Mouse (Mus musculus): ENCODE measurements at regions not wholly inside any gene's neighbourhood (a gene's known extent, or its start where the extent isn't known, plus 50 kb on each side); places are given as distances from the start of the nearest gene placed in this dataset.

- no peak for DNase-seq (ENCODE audit: low read depth)
Observed at GRCm38 (mm10) chr10:67819534-67819933, 92.9 kb downstream of the Zfp365 start.

DNA sequence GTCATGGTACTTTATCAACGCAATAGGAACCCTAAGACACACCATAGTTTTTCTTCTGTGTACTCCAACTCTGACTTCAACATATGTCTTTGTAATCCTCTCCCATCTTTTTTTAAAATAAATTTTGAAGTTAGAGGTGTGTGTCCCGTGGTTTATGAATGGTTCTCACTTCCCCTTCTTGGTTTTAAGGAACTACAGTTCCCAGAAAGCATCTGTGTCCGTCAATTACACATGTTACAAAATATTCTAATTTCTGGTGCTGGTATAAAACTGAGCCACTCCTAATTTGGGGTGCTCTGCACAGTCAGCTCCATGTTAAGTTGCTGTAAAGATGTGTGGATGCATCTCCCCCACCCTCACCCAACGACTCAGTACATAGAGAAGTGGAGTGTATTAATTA lies 98.6 kb downstream of the Zfp365 start:
- no peak for DNase-seq (ENCODE audit: low read depth)

DNA sequence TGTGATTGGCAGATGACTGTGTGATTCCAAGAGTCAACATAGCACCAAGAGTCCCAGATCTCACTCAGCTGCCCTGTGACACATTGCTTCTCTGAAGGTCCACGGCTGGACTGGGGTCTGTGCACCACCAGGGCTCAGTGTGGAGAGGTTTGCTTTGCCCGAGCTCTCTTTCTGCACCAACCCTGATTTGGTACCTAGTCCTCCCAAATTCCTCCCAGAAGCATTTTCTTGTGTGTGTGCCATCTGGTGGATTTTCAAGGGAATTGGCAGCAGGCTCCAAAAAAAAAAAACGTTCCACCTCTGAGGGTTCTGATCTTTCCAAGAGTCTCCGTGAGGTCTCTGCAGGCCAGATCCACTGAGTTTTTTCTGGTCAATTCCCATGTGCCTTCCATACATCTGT lies 107.3 kb downstream of the Zfp365 start:
- DNase-seq (ENCODE audit: low read depth), result peak; percentile 51

DNA sequence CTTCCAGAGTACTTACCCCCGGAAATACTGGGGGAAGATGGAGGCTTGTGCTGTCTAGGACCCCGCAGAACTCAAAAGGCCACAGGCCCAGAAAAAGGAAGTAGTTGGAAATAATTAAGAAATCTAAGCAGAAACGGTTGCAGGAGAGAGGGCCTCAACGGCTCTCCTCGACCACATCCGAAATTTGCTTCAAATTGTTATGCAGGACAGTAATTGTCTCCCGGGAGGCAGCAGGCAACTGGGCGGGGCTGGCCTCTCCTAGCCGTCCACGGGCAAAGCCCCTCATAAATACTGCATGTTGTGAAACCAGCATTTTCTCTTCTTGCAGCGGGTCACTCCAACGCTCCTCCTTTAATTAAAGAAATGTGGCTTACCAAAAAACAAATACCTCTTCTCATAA lies 107.8 kb downstream of the Zfp365 start:
- DNase-seq (ENCODE audit: low read depth), result peak; percentile 74

- peak; percentile 56 for DNase-seq (ENCODE audit: low read depth)
Observed at GRCm38 (mm10) chr10:67802156-67802555, 110.3 kb downstream of the Zfp365 start.

GRCm38 (mm10) chr10:67801619-67802018 lies 110.8 kb downstream of the Zfp365 start:
- peak; percentile 20 for DNase-seq (ENCODE audit: low read depth)

- no peak for DNase-seq (ENCODE audit: low read depth)
Observed at GRCm38 (mm10) chr10:67798991-67799390, 113.5 kb downstream of the Zfp365 start.

GRCm38 (mm10) chr10:67793206-67793605 lies 119.3 kb downstream of the Zfp365 start:
- DNase-seq (ENCODE audit: low read depth), result no peak

- DNase-seq (ENCODE audit: low read depth), result no peak
Observed at GRCm38 (mm10) chr10:67789651-67790050, 122.8 kb downstream of the Zfp365 start.

GRCm38 (mm10) chr10:67788116-67788515 lies 124.3 kb downstream of the Zfp365 start:
- no peak for DNase-seq (ENCODE audit: low read depth)

GRCm38 (mm10) chr10:67785563-67785962 lies 126.9 kb downstream of the Zfp365 start:
- DNase-seq (ENCODE audit: low read depth), result no peak

GRCm38 (mm10) chr10:67778341-67778740 lies 134.1 kb downstream of the Zfp365 start:
- no peak for DNase-seq (ENCODE audit: low read depth)

GRCm38 (mm10) chr10:67777721-67778120 lies 134.7 kb downstream of the Zfp365 start:
- no peak for DNase-seq (ENCODE audit: low read depth)

GRCm38 (mm10) chr10:67776851-67777250 lies 135.6 kb downstream of the Zfp365 start:
- DNase-seq (ENCODE audit: low read depth), result no peak

DNA sequence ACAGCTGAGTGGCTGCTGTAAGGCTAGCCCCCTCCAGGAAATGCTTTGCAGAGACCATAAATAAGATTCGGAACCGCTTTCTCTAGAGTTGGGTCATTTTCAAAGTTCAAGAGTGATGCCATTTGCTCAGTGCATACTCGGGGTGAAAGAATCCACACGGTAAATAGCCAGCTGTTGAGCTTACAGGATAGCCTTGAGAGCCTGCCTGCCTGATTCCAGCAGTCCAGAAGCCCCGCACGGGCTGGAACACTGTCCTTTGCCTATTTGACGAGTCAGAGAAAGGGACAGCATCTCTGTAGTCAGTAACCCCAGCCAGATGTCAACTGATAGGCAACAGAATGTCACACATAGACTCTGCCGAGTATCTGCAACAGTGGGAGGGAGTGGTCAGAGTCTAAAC lies 140.7 kb downstream of the Zfp365 start:
- no peak for DNase-seq (ENCODE audit: low read depth)

- peak; percentile 58 for DNase-seq (ENCODE audit: low read depth)
Observed at GRCm38 (mm10) chr10:67766099-67766498, 146.4 kb downstream of the Zfp365 start.

DNA sequence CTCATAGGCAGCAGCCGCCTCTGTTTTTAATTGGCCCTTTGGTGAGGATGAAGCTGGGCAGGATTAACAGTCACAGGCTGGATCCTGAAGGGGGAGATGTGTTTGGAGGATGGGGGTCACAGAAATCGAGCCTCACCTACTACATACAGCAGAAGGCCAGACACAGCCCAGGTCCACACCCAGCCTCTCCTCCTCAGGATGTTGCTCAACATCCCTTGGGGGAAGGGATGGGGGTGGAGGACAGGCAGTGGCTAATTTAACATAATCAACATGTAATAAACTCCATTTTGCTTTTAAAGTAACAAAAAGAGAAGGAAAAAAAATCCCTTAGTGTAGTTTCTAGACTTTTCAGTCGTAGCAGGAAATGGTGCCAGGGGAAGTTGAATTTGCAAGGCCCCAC lies 152.0 kb downstream of the Zfp365 start:
- DNase-seq (ENCODE audit: low read depth), result peak; percentile 74

DNA sequence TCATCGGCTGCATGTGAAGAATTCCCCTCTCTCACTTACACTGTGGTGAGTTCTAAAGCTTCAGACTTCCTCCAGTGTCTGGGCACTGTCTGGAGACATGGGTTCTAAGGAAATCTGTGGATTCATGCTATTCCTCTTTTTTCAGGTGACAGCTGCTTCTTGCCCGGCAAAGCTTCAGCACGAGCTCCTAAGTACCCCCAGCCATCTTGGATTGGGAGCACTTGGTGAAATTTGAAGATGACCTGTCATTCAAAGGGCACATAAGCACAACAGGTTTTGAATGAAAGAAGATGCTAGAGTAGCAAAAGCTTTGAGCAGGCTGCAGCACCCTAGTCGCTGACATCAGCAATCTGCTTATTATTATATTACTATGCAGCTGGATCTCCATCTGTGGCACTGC lies 164.3 kb downstream of the Zfp365 start:
- DNase-seq (ENCODE audit: low read depth), result no peak

GRCm38 (mm10) chr10:67747461-67747860 lies 165.0 kb downstream of the Zfp365 start:
- DNase-seq (ENCODE audit: low read depth), result no peak

GRCm38 (mm10) chr10:67746140-67746539 lies 166.3 kb downstream of the Zfp365 start:
- no peak for DNase-seq (ENCODE audit: low read depth)

DNA sequence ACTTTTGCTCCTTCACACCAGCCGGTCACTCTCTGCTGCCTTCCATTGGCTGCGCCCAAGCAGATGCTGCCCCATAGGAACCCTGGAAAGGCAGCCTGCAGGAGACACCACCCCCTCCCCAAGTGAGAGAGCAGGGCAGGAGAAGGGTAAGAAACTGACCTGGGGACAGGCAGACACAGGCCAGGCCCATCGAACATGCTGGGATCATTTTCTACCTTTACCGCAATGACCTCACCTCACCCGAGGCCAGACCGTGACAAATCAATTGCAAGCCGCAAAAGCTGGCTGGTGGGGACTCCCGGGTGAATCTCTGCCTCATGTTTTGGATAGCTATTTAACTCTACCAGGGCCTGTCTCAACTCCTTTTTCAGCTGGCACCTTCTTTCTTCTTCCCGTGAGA lies 168.9 kb downstream of the Zfp365 start:
- DNase-seq (ENCODE audit: low read depth), result no peak

DNA sequence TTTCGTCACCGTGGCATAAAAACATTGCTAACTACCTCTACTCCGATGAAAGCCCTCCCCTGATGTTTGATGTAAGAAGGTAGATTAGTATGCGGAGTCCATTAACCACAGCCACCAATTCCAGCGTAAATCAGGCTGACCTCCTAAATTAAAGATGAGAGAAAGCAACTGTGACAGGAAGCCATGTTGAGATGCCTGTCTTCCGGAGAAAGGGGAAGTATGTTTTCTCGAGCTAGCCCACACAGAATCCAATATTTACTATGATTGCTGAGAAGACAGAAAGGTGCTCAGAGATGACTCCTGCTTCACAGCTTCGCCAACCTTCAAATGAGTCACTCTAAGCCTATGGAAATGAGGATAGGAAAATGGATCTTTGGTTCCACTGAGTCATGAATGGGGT lies 169.6 kb downstream of the Zfp365 start:
- DNase-seq (ENCODE audit: low read depth), result peak; percentile 11

DNA sequence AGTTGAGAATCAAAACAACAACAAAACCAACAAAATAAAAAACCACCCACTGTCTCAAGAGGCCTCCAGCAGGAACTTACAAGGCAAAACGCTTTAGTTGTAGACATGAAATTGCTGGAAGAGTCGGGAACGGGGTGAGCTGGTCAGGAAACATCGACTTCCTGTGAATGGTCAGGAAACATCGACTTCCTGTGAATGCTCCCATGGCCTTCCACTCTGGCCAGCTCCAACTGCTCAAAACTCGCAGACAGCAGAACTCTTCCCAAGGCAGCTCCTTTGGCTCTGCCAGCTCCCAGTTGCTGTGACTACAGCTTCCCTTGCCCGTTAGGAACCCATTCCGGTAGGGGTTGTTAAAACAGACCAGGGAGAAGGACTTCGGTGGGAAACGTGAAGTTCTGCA lies 170.2 kb downstream of the Zfp365 start:
- DNase-seq (ENCODE audit: low read depth), result no peak

DNA sequence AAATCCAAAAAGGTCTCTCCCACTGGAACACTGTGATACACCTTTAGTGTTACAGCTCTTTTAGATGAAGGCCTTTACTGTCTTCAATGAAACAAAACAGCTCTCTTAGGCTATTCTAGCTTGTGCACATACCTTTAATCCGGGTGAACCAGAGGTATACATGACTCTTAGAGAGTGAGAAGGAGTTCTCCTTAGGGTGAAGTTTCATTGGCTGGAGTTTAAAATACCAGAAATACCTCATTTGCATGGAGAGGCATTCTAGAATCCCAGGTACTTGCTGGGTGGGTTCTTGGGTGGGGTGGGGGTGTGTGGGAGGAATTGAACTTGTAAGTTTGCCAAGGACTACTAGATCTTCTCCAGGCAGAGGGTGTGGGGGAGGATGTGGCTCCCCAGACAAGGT lies 173.3 kb downstream of the Zfp365 start:
- no peak for DNase-seq (ENCODE audit: low read depth)

DNA sequence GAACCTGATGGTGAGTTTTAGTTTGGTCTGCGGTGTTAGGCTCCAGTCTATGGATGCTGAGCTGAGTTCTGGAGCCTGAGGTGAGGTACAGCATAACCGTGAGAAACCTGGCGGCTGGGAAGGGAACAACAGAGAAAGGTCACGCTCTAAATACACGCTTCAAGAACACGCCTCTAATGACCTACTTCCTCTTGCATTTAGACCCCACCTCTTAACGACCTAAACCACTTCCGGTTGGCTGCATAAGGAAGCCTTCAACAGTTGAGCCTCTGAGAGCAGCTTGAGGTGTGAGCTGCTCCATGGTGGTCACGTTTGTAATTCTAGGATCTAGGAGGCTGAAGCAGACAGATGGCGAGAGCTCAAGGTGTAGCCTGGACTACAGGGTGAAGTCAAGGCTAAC lies 175.8 kb downstream of the Zfp365 start:
- DNase-seq (ENCODE audit: low read depth), result peak; percentile 20
